Mouse (Mus musculus): Measurements from ENCODE around the gene Eif3g.

- TF ChIP-seq CTCF (IDR thresholded peaks at IDR 0.05; ENCODE audit: extremely low read depth, insufficient read depth, insufficient read length, insufficient replicate concordance), result no peak
- TF ChIP-seq POLR2A (IDR thresholded peaks at IDR 0.05; ENCODE audit: low read depth, low read length), result no peak; the same call in 1 of the 2 replicates
These were observed 21.0 kb downstream of the Eif3g start for GRCm38 (mm10) chr9:20877118-20878040.
